Mouse (Mus musculus) hindbrain, embryonic 12.5 days (tissue): ENCODE data around the gene Rundc1. TPM values are rescaled to one million over a fixed set of nuclear protein-coding genes. Genes with fewer than 3 reads are reported as not detected.
"Not testable (repeated sequence)": the region's sequence is repeated elsewhere in the genome, so short reads cannot be mapped to it uniquely, and the experiment has no call there.

Source experiments
- ATAC-seq: fragments of 200-750 bp; cut with Nextera tagmentation; 2 replicates; pipeline ENCODE4 v1.8.0; 2017; ENCODE audit warnings: moderate TSS enrichment; ENCODE audit not compliant: low FRiP score
- H3K27ac ChIP-seq: fragments of 300-500 bp; sonication (generic); 2 replicates; pipeline ENCODE4 v1.5.1; 2016; ENCODE audit warnings: mild to moderate bottlenecking
- H3K27me3 ChIP-seq: fragments of 300-500 bp; sonication (generic); 2 replicates; pipeline ENCODE4 v1.6.1; 2016; ENCODE audit warnings: mild to moderate bottlenecking
- H3K36me3 ChIP-seq: fragments of 300-500 bp; sonication (generic); 2 replicates; pipeline ENCODE4 v1.6.1; 2016; ENCODE audit warnings: mild to moderate bottlenecking
- H3K4me1 ChIP-seq: fragments of 300-500 bp; sonication (generic); 2 replicates; pipeline ENCODE4 v1.6.1; 2016
- H3K4me2 ChIP-seq: fragments of 300-500 bp; sonication (generic); replicated peaks from 2 replicates; pipeline ENCODE4 v1.6.1; 2016; ENCODE audit warnings: mild to moderate bottlenecking
- H3K4me3 ChIP-seq: fragments of 300-500 bp; sonication (generic); 2 replicates; pipeline ENCODE4 v1.5.1; 2016; ENCODE audit warnings: mild to moderate bottlenecking
- H3K9ac ChIP-seq: fragments of 300-500 bp; sonication (generic); 2 replicates; pipeline ENCODE4 v1.6.1; 2016; ENCODE audit warnings: mild to moderate bottlenecking, moderate library complexity
- H3K9me3 ChIP-seq: fragments of 300-500 bp; sonication (generic); replicated peaks from 2 replicates; pipeline ENCODE4 v1.6.1; 2016; ENCODE audit warnings: mild to moderate bottlenecking
- WGBS: fragments of 180-500 bp; shearing (Covaris S2); methylation state at CpG from one replicate; pipeline ENCODE4 v1.1.7; 2016; 5-methylcytosine and 5-hydroxymethylcytosine counted together
- polyA plus RNA-seq: library from polyadenylated mRNA; unstranded; fragments of >200 nt; fragmentation: Nextera tagmentation; extraction: Ambion mirVana; gene quantifications from 2 replicates; pipeline ENCODE4 v1.2.1, GENCODE M21; 2016

The Rundc1 gene
- polyA plus RNA-seq, 1 experiment from 2014 or later, result 27.6 TPM

DNA sequence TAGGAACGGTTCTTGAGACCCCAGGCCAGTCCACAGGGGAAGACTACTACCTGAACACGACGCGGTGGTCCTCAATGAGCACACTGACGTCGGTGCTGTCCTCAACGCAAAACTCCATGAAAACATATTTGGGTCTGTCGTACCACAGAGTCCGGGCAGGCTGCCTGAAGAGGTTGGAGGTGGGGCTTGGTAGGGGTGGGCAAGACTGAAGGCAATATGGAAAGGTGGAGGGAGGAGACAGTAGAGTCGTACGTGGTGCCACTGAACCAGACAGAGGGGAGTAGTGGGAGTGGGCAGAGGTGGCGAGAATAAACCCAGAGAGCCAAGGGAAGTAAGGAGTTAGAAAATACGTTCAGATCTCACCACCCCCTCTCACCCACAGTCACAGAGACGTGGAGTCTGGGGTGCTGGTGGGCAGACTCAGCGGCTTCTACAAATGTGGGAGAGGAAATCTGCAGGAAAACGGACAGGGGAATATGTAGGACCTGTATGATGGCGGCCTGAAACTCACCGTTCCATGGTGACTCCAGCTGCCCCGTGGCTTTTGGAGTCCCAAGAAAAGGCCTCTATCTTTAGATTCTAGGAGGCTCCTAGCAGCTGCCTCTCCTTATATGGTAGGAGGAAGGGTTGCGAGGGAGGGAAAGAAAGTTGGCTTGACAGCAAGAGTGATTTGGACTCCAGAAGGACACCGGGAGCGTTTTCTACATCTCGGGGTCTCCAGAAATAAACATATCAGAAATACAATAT is 607 bp upstream of the Rundc1 start, which contains the start of gene Gm27029:
Gene Gm27029 (minus strand): TSS at position 692 of the 747 bp plus-strand sequence.
- WGBS, result 6% methylated on average over 23 of the region's 23 CpGs
- ATAC-seq, result peak; percentile 54
- Histone ChIP-seq H3K9ac (peak within 1 kb of the TSS; percentile 73), H3K9me3 (no peaks in the 10 kb centered on the region), H3K36me3 (peaks cover 5% of the 10 kb centered on the region), H3K4me3 (peak within 1 kb of the TSS; percentile 91), H3K27me3 (0 out of 2 replicates have a peak, but pooled peaks cover 4% of the 10 kb centered on the region), H3K4me2 (peak within 1 kb of the TSS; percentile 92), H3K27ac (peak within 1 kb of the TSS; percentile 91), H3K4me1 (peaks cover 26% of the 10 kb centered on the region)

DNA sequence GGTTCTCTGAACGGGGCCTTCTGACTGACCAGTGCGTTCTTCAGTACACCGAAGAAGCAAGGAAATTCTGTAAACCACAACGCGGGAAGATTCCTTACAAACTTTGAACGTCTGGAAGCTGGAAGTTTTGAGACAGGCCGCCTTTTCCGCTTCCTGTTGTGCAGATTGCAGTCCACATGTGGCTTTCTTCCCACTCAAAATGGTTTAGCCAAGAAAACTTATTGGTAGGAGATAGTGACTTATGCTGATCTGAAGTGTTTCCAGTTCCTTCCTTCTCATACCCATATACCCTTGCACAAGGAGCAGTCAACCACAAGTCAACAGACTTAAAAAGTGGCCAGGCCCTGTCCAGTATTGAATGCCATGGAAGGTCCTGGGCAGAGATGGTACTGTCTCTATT is 1.3 kb downstream of the Rundc1 start:
- WGBS, result 70% methylated on average over 8 of the region's 8 CpGs
- H3K36me3 ChIP-seq, result peaks cover 23% of the 10 kb centered on the region
- no peak overlapping the region for H3K27ac ChIP-seq
- 0 out of 2 replicates have a peak, but pooled peaks cover 4% of the 10 kb centered on the region for H3K27me3 ChIP-seq
- H3K4me3 ChIP-seq, result peak overlapping the region; percentile 91
- H3K9me3 ChIP-seq, result no peaks in the 10 kb centered on the region
- H3K9ac ChIP-seq, result peak overlapping the region; percentile 73
- H3K4me2 ChIP-seq, result peak overlapping the region; percentile 92
- H3K4me1 ChIP-seq, result peaks cover 26% of the 10 kb centered on the region
- ATAC-seq, result no peak

DNA sequence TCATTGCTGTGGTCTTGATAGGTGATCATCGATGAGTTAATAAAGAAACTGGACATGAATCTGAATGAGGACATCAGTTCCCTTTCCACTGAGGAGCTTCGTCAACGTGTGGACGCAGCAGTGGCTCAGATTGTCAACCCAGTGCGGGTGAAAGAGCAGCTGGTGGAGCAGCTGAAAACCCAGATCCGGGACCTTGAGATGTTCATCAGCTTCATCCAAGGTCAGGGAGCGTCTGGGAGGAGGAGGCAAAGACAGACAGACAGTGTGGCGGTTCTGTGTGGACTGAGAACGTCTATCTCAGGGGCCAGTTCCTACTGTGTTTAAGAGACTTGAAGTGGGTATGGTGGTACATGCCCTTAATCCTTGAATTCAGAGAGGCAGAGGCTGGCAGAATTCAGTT is 6.4 kb downstream of the Rundc1 start:
- 93% methylated on average over 9 of the region's 9 CpGs for WGBS
- H3K27me3 ChIP-seq, result no peaks in the 10 kb centered on the region
- H3K9me3 ChIP-seq, result no peaks in the 10 kb centered on the region
- H3K4me1 ChIP-seq, result peaks cover 8% of the 10 kb centered on the region
- H3K4me3 ChIP-seq, result no peak overlapping the region
- no peak overlapping the region for H3K27ac ChIP-seq
- H3K9ac ChIP-seq, result no peak overlapping the region
- no peak overlapping the region for H3K4me2 ChIP-seq
- no peak for ATAC-seq
- peaks cover 67% of the 10 kb centered on the region for H3K36me3 ChIP-seq

DNA sequence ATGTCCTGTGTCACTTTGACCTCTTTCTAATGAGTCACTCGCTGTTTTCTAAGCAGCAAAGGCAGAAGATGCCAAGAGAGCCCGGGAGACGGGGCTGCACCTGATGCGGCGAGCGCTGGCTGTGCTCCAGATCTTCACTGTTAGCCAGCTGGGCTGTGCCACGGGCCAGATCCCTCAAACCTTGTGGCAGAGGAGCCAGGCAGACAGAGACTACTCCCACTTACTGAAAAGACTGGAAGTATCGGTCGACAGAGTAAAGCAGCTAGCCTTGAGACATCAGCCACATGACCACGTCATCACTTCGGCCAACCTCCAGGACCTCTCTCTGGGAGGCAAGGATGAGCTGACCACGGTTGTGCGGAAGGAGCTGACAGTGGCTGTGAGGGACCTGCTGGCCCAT is 8.5 kb downstream of the Rundc1 start:
- Histone ChIP-seq H3K9me3 (no peaks in the 10 kb centered on the region), H3K4me2 (no peak overlapping the region), H3K36me3 (peaks cover 67% of the 10 kb centered on the region), H3K27ac (no peak overlapping the region), H3K4me3 (no peak overlapping the region), H3K9ac (no peak overlapping the region), H3K27me3 (no peaks in the 10 kb centered on the region), H3K4me1 (no peaks in the 10 kb centered on the region)
- 93% methylated on average over 13 of the region's 13 CpGs for WGBS
- no peak for ATAC-seq

DNA sequence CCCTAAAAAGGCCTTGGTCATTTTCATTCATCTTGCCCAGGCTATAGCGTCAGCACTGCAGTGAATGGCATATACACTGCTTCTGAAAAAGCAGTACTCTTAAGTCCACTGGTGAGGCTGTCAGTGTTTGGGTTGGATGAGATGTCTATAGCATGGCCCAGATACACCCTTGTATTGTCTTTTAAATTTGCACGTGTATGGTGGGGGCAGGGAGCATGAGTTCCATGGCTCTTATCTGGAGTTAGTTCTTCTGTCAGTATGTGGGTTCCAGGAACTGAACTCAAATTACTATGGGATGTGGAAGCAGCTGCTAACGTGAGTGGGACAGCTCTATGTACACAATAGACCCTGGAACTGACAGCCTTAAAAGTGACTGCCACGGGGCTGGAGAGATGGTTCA is 10.9 kb downstream of the Rundc1 start:
- Histone ChIP-seq H3K4me3 (no peak overlapping the region), H3K27ac (no peak overlapping the region), H3K4me1 (no peaks in the 10 kb centered on the region), H3K27me3 (no peaks in the 10 kb centered on the region), H3K9me3 (no peaks in the 10 kb centered on the region), H3K36me3 (peaks cover 47% of the 10 kb centered on the region), H3K9ac (no peak overlapping the region), H3K4me2 (no peak overlapping the region)
- no peak for ATAC-seq
- WGBS, result 89% methylated on average over 4 of the region's 4 CpGs

DNA sequence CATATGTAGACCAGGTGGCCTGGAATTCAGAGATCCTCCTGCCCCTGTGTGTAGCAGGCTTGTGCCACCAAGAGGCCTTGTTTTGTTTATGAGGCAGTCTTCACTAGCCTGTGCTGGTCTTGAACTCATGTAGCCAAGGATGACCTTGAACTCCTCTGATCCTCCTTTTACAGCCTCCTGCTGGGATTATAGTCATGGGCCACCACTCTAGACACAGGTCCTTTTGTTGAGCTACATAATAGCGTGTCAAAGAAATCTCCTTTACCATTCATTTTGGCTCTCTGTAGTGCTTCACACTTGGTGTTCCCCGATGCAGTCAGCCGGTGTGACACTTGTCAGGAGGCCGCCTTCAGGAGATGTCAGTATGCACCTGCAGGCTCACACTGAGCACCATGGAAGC is 12.0 kb downstream of the Rundc1 start:
- Histone ChIP-seq H3K27me3 (no peaks in the 10 kb centered on the region), H3K36me3 (peaks cover 36% of the 10 kb centered on the region), H3K4me3 (no peak overlapping the region), H3K4me2 (no peak overlapping the region), H3K9ac (no peak overlapping the region), H3K4me1 (no peaks in the 10 kb centered on the region), H3K9me3 (no peaks in the 10 kb centered on the region), H3K27ac (no peak overlapping the region)
- ATAC-seq, result no peak
- WGBS, result 48% methylated on average over 4 of the region's 4 CpGs

DNA sequence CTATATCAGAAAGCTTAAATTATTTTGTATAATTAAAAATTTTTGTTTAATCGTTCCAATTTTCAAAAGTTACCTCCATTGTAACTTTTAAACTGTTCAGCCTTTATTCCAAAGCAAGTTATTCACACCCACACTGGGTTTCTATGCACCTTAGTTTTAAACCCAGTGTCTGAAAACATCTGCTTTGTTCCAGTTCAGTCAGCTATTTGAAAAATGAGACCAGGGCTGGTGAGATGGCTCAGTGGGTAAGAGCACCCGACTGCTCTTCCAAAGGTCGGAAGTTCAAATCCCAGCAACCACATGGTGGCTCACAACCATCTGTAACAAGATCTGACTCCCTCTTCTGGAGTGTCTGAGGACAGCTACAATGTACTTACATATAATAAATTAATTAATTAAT is 13.1 kb downstream of the Rundc1 start:
- ATAC-seq, H3K4me2 ChIP-seq, H3K9ac ChIP-seq, H3K27me3 ChIP-seq, H3K4me1 ChIP-seq, H3K27ac ChIP-seq, H3K4me3 ChIP-seq, H3K9me3 ChIP-seq: not testable (repeated sequence)
- H3K36me3 ChIP-seq, result peaks cover 28% of the 10 kb centered on the region
- 53% methylated on average over 3 of the region's 3 CpGs for WGBS

DNA sequence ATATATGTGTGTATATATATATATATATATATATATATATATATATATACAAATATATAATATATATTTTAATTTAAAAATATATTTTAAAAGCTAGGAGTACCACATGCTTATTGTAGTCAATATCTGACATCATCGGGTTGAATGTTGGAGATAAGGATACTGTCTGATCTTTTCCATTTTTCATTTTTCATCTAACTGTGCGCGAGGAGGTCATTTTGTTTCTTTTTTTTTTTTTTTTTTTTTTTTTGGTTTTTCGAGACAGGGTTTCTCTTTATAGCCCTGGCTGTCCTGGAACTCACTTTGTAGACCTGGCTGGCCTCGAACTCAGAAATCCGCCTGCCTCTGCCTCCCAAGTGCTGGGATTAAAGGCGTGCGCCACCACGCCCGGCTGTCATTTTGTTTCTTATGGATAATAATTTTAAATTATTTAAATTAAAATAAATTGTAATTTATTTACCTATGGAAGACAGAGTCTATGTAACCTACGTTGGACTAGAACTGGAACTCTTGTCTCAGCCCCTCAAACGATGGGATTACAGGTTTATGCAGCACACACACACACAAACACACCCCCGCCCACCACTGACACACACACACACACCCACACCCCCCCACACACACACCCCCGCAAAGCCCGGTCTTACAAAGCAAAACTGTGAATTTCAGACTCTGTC is 16.7 kb downstream of the Rundc1 start:
- H3K27me3 ChIP-seq, H3K9me3 ChIP-seq, H3K27ac ChIP-seq: not testable (repeated sequence)
- Histone ChIP-seq H3K9ac (0 out of 2 replicates have a peak overlapping the region, but pooled peaks have one; percentile 28), H3K4me3 (peak overlapping the region; percentile 77), H3K36me3 (peaks cover 25% of the 10 kb centered on the region), H3K4me1 (peaks cover 11% of the 10 kb centered on the region), H3K4me2 (peak overlapping the region; percentile 43)
- 36% methylated on average over 15 of the region's 15 CpGs for WGBS
- peak; percentile 11 for ATAC-seq

DNA sequence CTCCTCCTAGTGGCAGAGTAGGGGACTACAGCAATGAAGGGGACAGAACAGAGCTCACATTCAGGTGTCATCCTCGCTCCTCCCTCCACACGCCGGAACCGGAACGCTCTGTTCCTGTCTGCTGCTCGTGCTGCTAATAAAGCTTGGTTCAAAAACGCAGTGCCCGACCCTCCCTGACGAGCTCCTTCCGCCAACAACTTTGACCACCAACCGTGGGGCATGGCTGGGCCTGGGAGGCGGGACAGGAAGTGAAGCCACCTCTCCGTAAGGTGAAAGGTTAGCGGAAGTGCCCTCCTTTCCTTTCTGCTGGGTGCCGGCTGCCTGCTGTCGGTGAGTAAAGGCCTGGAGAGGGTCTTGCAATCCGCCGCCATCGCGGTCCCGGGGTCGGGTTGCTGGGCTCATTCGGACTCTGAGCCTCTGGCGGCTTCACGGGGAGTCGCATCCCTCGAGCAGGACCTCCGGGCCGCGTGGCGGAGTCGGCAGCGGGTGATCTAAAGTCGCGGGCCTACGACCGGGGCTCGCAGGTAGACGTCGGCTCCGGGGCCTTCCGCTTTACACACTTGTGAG is 17.3 kb downstream of the Rundc1 start, which contains the start of gene Rpl27:
Gene Rpl27 (plus strand): TSS at position 172 of the 567 bp plus-strand sequence.
- peak; percentile 98 for ATAC-seq
- Histone ChIP-seq H3K27me3 (no peaks in the 10 kb centered on the region), H3K4me1 (peaks cover 11% of the 10 kb centered on the region), H3K4me2 (peak within 1 kb of the TSS; percentile 97), H3K9ac (peak within 1 kb of the TSS; percentile 92), H3K27ac (peak within 1 kb of the TSS; percentile 93), H3K36me3 (peaks cover 25% of the 10 kb centered on the region), H3K9me3 (no peaks in the 10 kb centered on the region), H3K4me3 (peak within 1 kb of the TSS; percentile 77)
- under 1% methylated on average over 42 of the region's 42 CpGs for WGBS

DNA sequence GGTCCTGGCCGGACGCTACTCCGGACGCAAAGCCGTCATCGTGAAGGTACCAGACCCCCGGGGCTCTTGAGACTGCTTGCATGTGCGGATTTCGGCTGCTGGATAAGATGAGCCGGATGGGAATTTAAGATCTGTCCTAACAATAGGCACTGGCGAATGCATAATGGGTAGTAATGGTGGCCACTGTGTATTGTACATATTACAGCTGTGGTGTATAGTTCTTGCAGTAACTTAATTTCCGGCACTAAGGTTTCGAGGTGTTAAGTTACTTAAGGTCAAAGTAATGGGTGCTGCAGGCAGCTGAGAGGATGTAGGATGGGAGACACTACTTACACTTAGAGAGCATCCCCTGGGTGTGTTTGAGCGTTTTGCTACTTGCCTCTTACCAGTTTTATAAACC is 17.9 kb downstream of the Rundc1 start:
- 2% methylated on average over 14 of the region's 14 CpGs for WGBS
- H3K4me1 ChIP-seq, result peaks cover 11% of the 10 kb centered on the region
- H3K4me3 ChIP-seq, result peak overlapping the region; percentile 77
- no peaks in the 10 kb centered on the region for H3K27me3 ChIP-seq
- peak overlapping the region; percentile 93 for H3K27ac ChIP-seq
- peak overlapping the region; percentile 97 for H3K4me2 ChIP-seq
- H3K9ac ChIP-seq, result peak overlapping the region; percentile 92
- ATAC-seq, result 0 out of 2 replicates have a peak, but pooled peaks have one; percentile 14
- H3K36me3 ChIP-seq, result peaks cover 25% of the 10 kb centered on the region
- no peaks in the 10 kb centered on the region for H3K9me3 ChIP-seq

DNA sequence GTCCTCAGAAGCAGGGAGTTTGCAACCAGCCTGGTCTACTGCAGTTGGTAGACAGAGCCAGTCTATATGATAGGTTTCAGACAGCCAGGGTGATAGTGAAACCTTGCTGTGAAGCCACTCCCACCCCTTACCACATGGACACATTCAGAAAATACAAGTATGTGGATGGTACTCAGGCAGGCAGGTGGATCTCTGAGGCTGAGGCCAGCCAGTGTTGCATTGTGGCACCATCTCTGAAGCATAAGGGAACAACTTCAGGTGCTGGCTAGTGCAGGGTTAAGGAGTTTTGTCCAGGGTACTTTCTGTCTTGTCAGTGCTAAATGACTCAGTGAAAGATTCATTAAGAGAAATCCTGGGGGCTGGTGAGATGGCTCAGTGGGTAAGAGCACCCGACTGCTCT is 21.4 kb downstream of the Rundc1 start:
- no peak overlapping the region for H3K9ac ChIP-seq
- no peaks in the 10 kb centered on the region for H3K27me3 ChIP-seq
- WGBS, result 88% methylated on average over 1 of the region's 1 CpGs
- H3K4me3 ChIP-seq, result no peak overlapping the region
- H3K4me2 ChIP-seq, result no peak overlapping the region
- peaks cover 25% of the 10 kb centered on the region for H3K36me3 ChIP-seq
- no peak overlapping the region for H3K27ac ChIP-seq
- H3K9me3 ChIP-seq, result no peaks in the 10 kb centered on the region
- ATAC-seq, result no peak
- peaks cover 14% of the 10 kb centered on the region for H3K4me1 ChIP-seq

DNA sequence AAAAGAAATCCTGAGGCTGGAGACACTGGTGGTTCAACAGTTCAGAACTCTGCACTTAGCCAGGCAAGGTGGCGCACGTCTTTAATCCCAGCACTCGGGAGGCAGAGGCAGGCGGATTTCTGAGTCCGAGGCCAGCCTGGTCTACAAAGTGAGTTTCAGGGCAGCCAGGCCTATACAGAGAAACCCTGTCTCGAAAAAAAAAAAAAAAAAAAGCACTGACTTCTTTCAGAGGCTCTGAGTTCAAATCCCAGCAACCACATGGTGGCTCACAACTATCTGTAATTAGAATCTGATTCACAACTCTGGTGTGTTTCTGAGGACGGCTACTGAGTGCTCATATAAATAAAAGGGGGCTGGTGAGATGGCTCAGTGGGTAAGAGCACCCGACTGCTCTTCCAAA is 22.0 kb downstream of the Rundc1 start:
- WGBS, result 90% methylated on average over 8 of the region's 8 CpGs
- not testable (repeated sequence) for ATAC-seq

More for the DNA sequence above, 22.0 kb downstream of the Rundc1 start:
- not testable (repeated sequence) for H3K27ac ChIP-seq, H3K27me3 ChIP-seq, H3K9me3 ChIP-seq, H3K4me3 ChIP-seq, H3K4me2 ChIP-seq, H3K9ac ChIP-seq
- Histone ChIP-seq H3K4me1 (peaks cover 14% of the 10 kb centered on the region), H3K36me3 (peaks cover 25% of the 10 kb centered on the region)
